Comparison of ENCODE assay signal across 18 mouse cellular contexts in the genomic region with DNA sequence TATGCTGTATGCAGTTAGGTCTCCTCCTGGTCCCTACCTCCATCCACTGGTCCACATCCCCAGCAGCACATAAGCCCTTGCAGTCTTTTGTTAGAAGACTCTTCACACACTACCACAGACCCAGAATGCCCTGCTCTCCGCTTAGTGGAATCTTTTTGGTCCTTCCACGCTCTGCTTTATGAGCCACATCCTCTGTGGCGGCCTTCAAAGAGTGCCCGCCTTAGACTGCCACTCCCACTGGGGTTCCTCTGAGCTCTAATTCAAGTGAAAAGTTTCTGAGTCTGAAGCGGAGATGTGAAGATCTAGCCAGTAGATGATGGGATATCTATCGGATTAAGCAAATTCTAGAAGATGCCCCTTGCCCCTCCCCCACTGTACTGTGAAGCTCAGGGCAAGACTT. TPM values are rescaled to one million over a fixed set of nuclear protein-coding genes. Genes with fewer than 3 reads are reported as not detected.
DNase-seq lines count a peak whose midpoint lies in the region; ATAC-seq lines count a peak whose summit lies in the region.
"Had no signal": no experiment of that assay in that cellular context is flagged by ENCODE, and none has a peak within 500 bp of the region (broad histone marks: within the 10 kb centered on the region; RNA-seq: fewer than 3 reads in every experiment).

No protein-coding gene starts in this region.

- H3K9me3 ChIP-seq in intestine, embryonic 16.5 days (ENCODE audit: control insufficient read depth, low read length) = no peaks in the 10 kb centered on the region
- no peaks in the 10 kb centered on the region for H3K9me3 ChIP-seq in hindbrain, embryonic 16.5 days (ENCODE audit: control insufficient read depth, low read length)
- H3K9me3 ChIP-seq: embryonic facial prominence, embryonic 13.5 days; heart, embryonic 12.5 days had no signal

- no peak overlapping the region for H3K9ac ChIP-seq in intestine, embryonic 16.5 days (ENCODE audit: low read depth, low read length)
- no peak overlapping the region for H3K9ac ChIP-seq in hindbrain, embryonic 16.5 days (ENCODE audit: low read depth, low read length)
- H3K9ac ChIP-seq: embryonic facial prominence, embryonic 13.5 days; heart, embryonic 12.5 days had no signal

- DNase-seq in CD4-positive helper T cell, adult 2 months (ENCODE audit: low read depth, low spot score) = peak; percentile 87
- DNase-seq in induced T-regulatory cell, adult 2 months (ENCODE audit: low read depth) = peak; percentile 86
- peak; percentile 67 to 71 for DNase-seq in thymus, postnatal 10 days (ENCODE audit: low spot score in 2 of 2)
- DNase-seq in embryo, embryonic 11 days = no peak
- DNase-seq: cerebellum, adult 8-10 months; left cerebral cortex, postnatal 4 days; lung, adult 2 months; right cerebral cortex, postnatal 4 days had no signal

- no peak overlapping the region for H3K27ac ChIP-seq in intestine, embryonic 16.5 days (ENCODE audit: low read length)
- no peak overlapping the region for H3K27ac ChIP-seq in hindbrain, embryonic 16.5 days (ENCODE audit: low read depth, low read length)
- H3K27ac ChIP-seq: embryonic facial prominence, embryonic 13.5 days; kidney, postnatal 0 days; layer of hippocampus, adult 2 months had no signal

- peak; percentile 98 for ATAC-seq in CD4-positive, CD25-positive, alpha-beta regulatory T cell, adult 4 months
- no peak for ATAC-seq in intestine, embryonic 16.5 days
- ATAC-seq in hindbrain, embryonic 16.5 days = no peak
- ATAC-seq: forebrain, embryonic 16.5 days; Patski had no signal

- H3K36me3 ChIP-seq in intestine, embryonic 16.5 days (ENCODE audit: control insufficient read depth, insufficient read depth, low read length) = no peaks in the 10 kb centered on the region
- no peaks in the 10 kb centered on the region for H3K36me3 ChIP-seq in hindbrain, embryonic 16.5 days (ENCODE audit: control insufficient read depth, insufficient read depth, low read length)
- H3K36me3 ChIP-seq: embryonic facial prominence, embryonic 13.5 days; heart, embryonic 12.5 days had no signal

- no peaks in the 10 kb centered on the region for H3K27me3 ChIP-seq in intestine, embryonic 16.5 days (replicated peaks; ENCODE audit: control insufficient read depth, insufficient read depth, low read length)
- no peaks in the 10 kb centered on the region for H3K27me3 ChIP-seq in hindbrain, embryonic 16.5 days (replicated peaks; ENCODE audit: control insufficient read depth, insufficient read depth, low read length)
- H3K27me3 ChIP-seq: heart, embryonic 12.5 days; Patski had no signal

- H3K4me2 ChIP-seq in intestine, embryonic 16.5 days (ENCODE audit: low read depth, low read length) = no peak overlapping the region
- H3K4me2 ChIP-seq in hindbrain, embryonic 16.5 days (ENCODE audit: low read length) = no peak overlapping the region
- H3K4me2 ChIP-seq: embryonic facial prominence, embryonic 13.5 days; heart, embryonic 12.5 days; liver, embryonic 11.5 days had no signal

- WGBS in intestine, embryonic 16.5 days = 88% methylated on average over 6 of the region's 6 CpGs
- WGBS in hindbrain, embryonic 16.5 days = 91% methylated on average over 6 of the region's 6 CpGs

- 0 out of 2 replicates have a peak, but pooled peaks cover 2% of the 10 kb centered on the region for H3K4me1 ChIP-seq in intestine, embryonic 16.5 days (ENCODE audit: control insufficient read depth, insufficient read depth, low read length)
- H3K4me1 ChIP-seq in hindbrain, embryonic 16.5 days (ENCODE audit: control insufficient read depth, insufficient read depth, low read depth, low read length) = no peaks in the 10 kb centered on the region; the same call in 1 of the 2 replicates

- H3K4me3 ChIP-seq in intestine, embryonic 16.5 days (ENCODE audit: low read length) = no peak overlapping the region
- H3K4me3 ChIP-seq in hindbrain, embryonic 16.5 days (ENCODE audit: low read length) = no peak overlapping the region
- H3K4me3 ChIP-seq: embryonic facial prominence, embryonic 13.5 days; heart, embryonic 12.5 days; layer of hippocampus, adult 2 months had no signal

RNA-seq across cellular contexts. Expression of gene Zfp281, which starts 47.9 kb away (rescaled TPM):
- 10 to 100 TPM; 18.5 to 32.8 TPM for polyA plus RNA-seq in CD4-positive, CD25-positive, alpha-beta regulatory T cell, adult 4 months (2017; shearing (Covaris generic))
- polyA plus RNA-seq in intestine, embryonic 16.5 days (2015; fragmentation: Nextera tagmentation; extraction: Ambion mirVana) = 11.1 and 12.0 TPM in 2 replicates
- polyA plus RNA-seq in hindbrain, embryonic 16.5 days (2015; fragmentation: Nextera tagmentation; extraction: Ambion mirVana) = 16.3 and 20.1 TPM in 2 replicates
